ENCODE assay signal across 8 mouse cellular contexts in the genomic region with DNA sequence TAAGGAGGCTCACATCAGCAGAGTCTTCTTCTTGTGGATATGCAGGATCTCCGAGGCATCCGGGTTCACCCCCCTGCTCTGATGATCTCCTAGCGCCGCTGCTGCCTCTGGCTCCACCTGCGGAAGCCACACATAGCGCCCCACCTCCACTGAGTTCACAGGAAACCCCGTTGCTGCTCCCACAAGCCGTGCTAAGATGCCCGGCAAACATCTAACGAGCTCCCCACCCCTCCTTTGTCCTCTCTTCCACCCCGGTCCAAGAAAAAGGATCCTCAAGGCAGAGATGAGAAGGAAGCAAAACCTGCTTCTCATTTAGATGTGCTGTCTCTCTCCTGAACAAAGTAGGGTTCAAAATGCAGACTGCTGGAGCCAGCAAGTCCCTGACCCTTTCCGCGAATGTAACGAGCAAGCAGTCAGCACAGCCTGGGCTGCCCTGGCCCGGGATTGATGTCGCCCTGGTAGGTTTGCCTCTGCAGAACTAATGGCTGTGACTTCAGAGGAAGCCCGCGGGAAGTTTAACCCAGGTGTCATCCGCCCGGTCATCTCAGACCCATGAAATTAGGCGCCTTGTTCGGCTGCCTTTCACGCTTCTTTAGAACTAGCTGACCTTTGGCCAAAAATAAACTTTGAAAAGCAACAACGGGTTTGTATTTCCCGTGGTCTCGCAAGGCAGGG. TPM values are rescaled to one million over a fixed set of nuclear protein-coding genes. Genes with fewer than 3 reads are reported as not detected.
DNase-seq lines count a peak whose midpoint lies in the region; ATAC-seq and TF ChIP-seq lines count a peak whose summit lies in the region.

No protein-coding gene starts in this region.

- WGBS in forebrain, postnatal 0 days, result 31% methylated on average over 26 of the region's 26 CpGs
- 27% methylated on average over 26 of the region's 26 CpGs for WGBS in midbrain, embryonic 10.5 days

- TF ChIP-seq CTCF in gastrocnemius, adult 2 months (IDR thresholded peaks at IDR 0.05), result no peak
- no peak for TF ChIP-seq CTCF in forebrain, postnatal 0 days (IDR thresholded peaks at IDR 0.05; ENCODE audit: low read depth)

- no peak for DNase-seq in gastrocnemius, adult 2 months
- no peak for DNase-seq in gastrocnemius, adult 18-20 months (ENCODE audit: low spot score)
- no peak for DNase-seq in forebrain, postnatal 0 days
- peak; percentile 31 to 62 for DNase-seq in kidney, postnatal 36 days
- DNase-seq in midbrain, embryonic 10.5 days (ENCODE audit: low spot score), result peak; percentile 50
- DNase-seq in thymus, postnatal 14 days, result peak; percentile 86
- DNase-seq in layer of hippocampus, adult 9-11 months, result no peak
- DNase-seq in layer of hippocampus, adult 11-12 months (ENCODE audit: low spot score), result no peak

- no peaks in the 10 kb centered on the region for H3K4me1 ChIP-seq in forebrain, postnatal 0 days (ENCODE audit: insufficient read depth)
- peaks cover 29% of the 10 kb centered on the region for H3K4me1 ChIP-seq in midbrain, embryonic 10.5 days

- H3K36me3 ChIP-seq in forebrain, postnatal 0 days (ENCODE audit: insufficient read depth), result no peaks in the 10 kb centered on the region
- H3K36me3 ChIP-seq in midbrain, embryonic 10.5 days, result no peaks in the 10 kb centered on the region

- no peaks in the 10 kb centered on the region for H3K9me3 ChIP-seq in forebrain, postnatal 0 days (ENCODE audit: low read length)
- H3K9me3 ChIP-seq in midbrain, embryonic 10.5 days (replicated peaks), result no peaks in the 10 kb centered on the region

- intact Hi-C loops in gastrocnemius, adult 2 months (cut with DNase I), result no loop called here

- peak; percentile 40; the same call in 1 of the 2 replicates for ATAC-seq in forebrain, postnatal 0 days

- H3K4me2 ChIP-seq in forebrain, postnatal 0 days (ENCODE audit: low read depth), result peak overlapping the region; percentile 2; the same call in 1 of the 2 replicates

- no peaks in the 10 kb centered on the region for H3K27me3 ChIP-seq in forebrain, postnatal 0 days (ENCODE audit: insufficient read depth, low read length)
- H3K27me3 ChIP-seq in midbrain, embryonic 10.5 days (ENCODE audit: low read depth, poor library complexity, severe bottlenecking), result peaks cover 36% of the 10 kb centered on the region

- H3K27ac ChIP-seq in gastrocnemius, adult 2 months, result no peak overlapping the region
- no peak overlapping the region for H3K27ac ChIP-seq in forebrain, postnatal 0 days (ENCODE audit: low read depth, low read length)
- H3K27ac ChIP-seq in midbrain, embryonic 10.5 days (replicated peaks), result peak overlapping the region; percentile 78

- H3K9ac ChIP-seq in forebrain, postnatal 0 days, result peak overlapping the region; percentile 22; the same call in 1 of the 2 replicates

- peak overlapping the region; percentile 49 for H3K4me3 ChIP-seq in gastrocnemius, adult 2 months
- H3K4me3 ChIP-seq in forebrain, postnatal 0 days (ENCODE audit: low read depth, low read length), result no peak overlapping the region
- peak overlapping the region; percentile 26 for H3K4me3 ChIP-seq in midbrain, embryonic 10.5 days

RNA-seq across cellular contexts. Expression of a gene that starts 33.4 kb away (rescaled TPM):
- not detected for total RNA-seq in gastrocnemius, adult 2 months (2021)
- total RNA-seq in gastrocnemius, adult 18-20 months (2021), result not detected
- not detected in 2 replicates for total RNA-seq in forebrain, postnatal 0 days (2014; rRNA removed)
- 0.06 TPM in 1 of 2 replicates, not detected in the other for polyA plus RNA-seq in forebrain, postnatal 0 days (2015; fragmentation: Nextera tagmentation; extraction: Ambion mirVana)
- 0.06 TPM in 1 of 2 replicates, not detected in the other for polyA plus RNA-seq in midbrain, embryonic 10.5 days (2016; fragmentation: Nextera tagmentation; extraction: Ambion mirVana)

Comparison
In these comparisons a context has a peak if more than half of its experiments do, and no peak if none do; other contexts are left out.
1. DNase-seq: peak in kidney, postnatal 36 days (2 of 2), midbrain, embryonic 10.5 days (single experiment) and thymus, postnatal 14 days (single experiment); none in gastrocnemius, adult 2 months (single experiment), gastrocnemius, adult 18-20 months (single experiment), forebrain, postnatal 0 days (single experiment), layer of hippocampus, adult 9-11 months (single experiment) and layer of hippocampus, adult 11-12 months (single experiment).